Mouse (Mus musculus): ENCODE data around the gene Zfp207. TPM values are rescaled to one million over a fixed set of nuclear protein-coding genes. Genes with fewer than 3 reads are reported as not detected.

Gene Zfp207
- polyA plus RNA-seq, 1 experiment from 2014 or later: 278 TPM

- ATAC-seq (ENCODE audit: low FRiP score, low read depth): no peak
- WGBS: 93% methylated on average over 3 of the region's 3 CpGs
Measured at GRCm38 (mm10) chr11:80452242-80452641, 69.2 kb downstream of the Zfp207 start.

GRCm38 (mm10) chr11:80453198-80453597, 70.1 kb downstream of the Zfp207 start:
- Histone ChIP-seq H3K4me2 (replicated peaks) (no peak overlapping the region), H3K4me3 (no peak overlapping the region), H3K9ac (replicated peaks) (no peak overlapping the region), H3K36me3 (peaks cover 56% of the 10 kb centered on the region), H3K27me3 (no peaks in the 10 kb centered on the region), H3K4me1 (no peaks in the 10 kb centered on the region), H3K27ac (replicated peaks) (no peak overlapping the region), H3K9me3 (no peaks in the 10 kb centered on the region)
- no peak for ATAC-seq (ENCODE audit: low FRiP score, low read depth)
- 100% methylated on average over 1 of the region's 1 CpGs for WGBS

More at GRCm38 (mm10) chr11:80452242-80452641, 69.2 kb downstream of the Zfp207 start:
- Histone ChIP-seq H3K4me3 (no peak overlapping the region), H3K9ac (replicated peaks) (no peak overlapping the region), H3K27me3 (no peaks in the 10 kb centered on the region), H3K27ac (replicated peaks) (no peak overlapping the region), H3K36me3 (peaks cover 55% of the 10 kb centered on the region), H3K4me1 (no peaks in the 10 kb centered on the region), H3K9me3 (no peaks in the 10 kb centered on the region), H3K4me2 (replicated peaks) (no peak overlapping the region)

Other genes with a start within 250 kb of the Zfp207 start
- 31.6 and 33.2 TPM in 2 replicates for gene Tefm, start 241.1 kb upstream of the Zfp207 start, polyA plus RNA-seq (2016; fragmentation: Nextera tagmentation; extraction: Ambion mirVana)
- 1.6 and 2.7 TPM in 2 replicates for gene Adap2, start 229.2 kb upstream of the Zfp207 start, polyA plus RNA-seq (2016; fragmentation: Nextera tagmentation; extraction: Ambion mirVana)
- gene Rnf135, start 199.4 kb upstream of the Zfp207 start, polyA plus RNA-seq (2016; fragmentation: Nextera tagmentation; extraction: Ambion mirVana): 3.0 and 4.5 TPM in 2 replicates
- gene Rhot1, start 174.3 kb upstream of the Zfp207 start, polyA plus RNA-seq (2016; fragmentation: Nextera tagmentation; extraction: Ambion mirVana): 70.3 and 71.0 TPM in 2 replicates
- gene Rhbdl3, start 82.4 kb upstream of the Zfp207 start, polyA plus RNA-seq (2016; fragmentation: Nextera tagmentation; extraction: Ambion mirVana): 30.1 and 32.1 TPM in 2 replicates
- 31.4 and 34.4 TPM in 2 replicates for gene 5730455P16Rik, start 5.2 kb upstream of the Zfp207 start, polyA plus RNA-seq (2016; fragmentation: Nextera tagmentation; extraction: Ambion mirVana)
- 347 and 348 TPM in 2 replicates for gene Psmd11, start 45.3 kb downstream of the Zfp207 start, polyA plus RNA-seq (2016; fragmentation: Nextera tagmentation; extraction: Ambion mirVana)
- gene Cdk5r1, start 93.7 kb downstream of the Zfp207 start, polyA plus RNA-seq (2016; fragmentation: Nextera tagmentation; extraction: Ambion mirVana): 58.8 and 70.8 TPM in 2 replicates

Data from midbrain, embryonic 12.5 days (tissue).